Mouse (Mus musculus): ENCODE data around the gene Cux1. TPM values are rescaled to one million over a fixed set of nuclear protein-coding genes. Genes with fewer than 3 reads are reported as not detected.
A peak's percentile ranks its signal among the peaks of the same experiment; 100 is the strongest.

Cux1 gene
- polyA plus RNA-seq, 1 experiment, result 37.1 TPM

DNA sequence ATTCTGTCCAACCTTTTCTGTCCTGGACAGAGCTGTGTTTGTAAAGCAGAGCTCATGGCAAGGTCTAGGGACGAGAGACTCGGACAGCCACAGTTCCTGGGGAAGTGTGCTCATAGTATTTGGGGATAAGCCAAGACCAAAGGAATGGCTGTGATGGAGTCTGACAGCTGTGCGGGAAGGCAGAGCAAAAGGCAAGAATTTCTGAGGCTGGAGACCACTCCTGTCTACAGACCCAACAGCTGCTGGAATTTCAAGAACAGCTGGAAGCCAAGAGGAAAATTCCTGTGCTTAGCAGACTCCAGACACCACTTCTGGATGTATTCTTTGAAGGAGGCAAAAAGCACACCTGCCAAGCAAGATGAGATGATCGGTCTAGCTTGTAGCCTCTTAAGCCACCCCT is 297.4 kb downstream of the Cux1 start:
- H3K27ac ChIP-seq (ENCODE audit: control insufficient read depth, insufficient read depth, low read depth, low read length, poor library complexity), result no peak overlapping the region
- no peak overlapping the region for H3K4me3 ChIP-seq (replicated peaks; ENCODE audit: control insufficient read depth, low read depth, low read length)
- WGBS, result 80% methylated on average over 4 of the region's 4 CpGs
- TF ChIP-seq POLR2A (IDR thresholded peaks at IDR 0.05; ENCODE audit: borderline replicate concordance, control insufficient read depth, low read depth, low read length) (no peak), CTCF (IDR thresholded peaks at IDR 0.05; ENCODE audit: control insufficient read depth, insufficient read depth, low read length) (no peak)
- H3K4me1 ChIP-seq (ENCODE audit: control insufficient read depth, insufficient read depth, low read length), result no peaks in the 10 kb centered on the region

- WGBS, result 84% methylated on average over 7 of the region's 7 CpGs
- TF ChIP-seq POLR2A (IDR thresholded peaks at IDR 0.05; ENCODE audit: borderline replicate concordance, control insufficient read depth, low read depth, low read length), result no peak
- TF ChIP-seq CTCF (IDR thresholded peaks at IDR 0.05; ENCODE audit: control insufficient read depth, insufficient read depth, low read length), result no peak
- Histone ChIP-seq H3K4me3 (replicated peaks; ENCODE audit: control insufficient read depth, low read depth, low read length) (no peak overlapping the region), H3K4me1 (ENCODE audit: control insufficient read depth, insufficient read depth, low read length) (no peaks in the 10 kb centered on the region), H3K27ac (ENCODE audit: control insufficient read depth, insufficient read depth, low read depth, low read length, poor library complexity) (no peak overlapping the region)
Observed at GRCm38 (mm10) chr5:136266077-136266476, 301.2 kb downstream of the Cux1 start.

- Histone ChIP-seq H3K27ac (ENCODE audit: control insufficient read depth, insufficient read depth, low read depth, low read length, poor library complexity) (no peak overlapping the region), H3K4me1 (ENCODE audit: control insufficient read depth, insufficient read depth, low read length) (no peaks in the 10 kb centered on the region), H3K4me3 (replicated peaks; ENCODE audit: control insufficient read depth, low read depth, low read length) (no peak overlapping the region)
- WGBS, result 78% methylated on average over 4 of the region's 4 CpGs
- TF ChIP-seq POLR2A (IDR thresholded peaks at IDR 0.05; ENCODE audit: borderline replicate concordance, control insufficient read depth, low read depth, low read length) (no peak), CTCF (IDR thresholded peaks at IDR 0.05; ENCODE audit: control insufficient read depth, insufficient read depth, low read length) (no peak)
Observed at GRCm38 (mm10) chr5:136263342-136263741, 303.9 kb downstream of the Cux1 start.

- Histone ChIP-seq H3K4me3 (replicated peaks; ENCODE audit: control insufficient read depth, low read depth, low read length) (no peak overlapping the region), H3K27ac (ENCODE audit: control insufficient read depth, insufficient read depth, low read depth, low read length, poor library complexity) (no peak overlapping the region), H3K4me1 (ENCODE audit: control insufficient read depth, insufficient read depth, low read length) (no peaks in the 10 kb centered on the region)
- TF ChIP-seq CTCF (IDR thresholded peaks at IDR 0.05; ENCODE audit: control insufficient read depth, insufficient read depth, low read length), result peak; percentile 81
- TF ChIP-seq POLR2A (IDR thresholded peaks at IDR 0.05; ENCODE audit: borderline replicate concordance, control insufficient read depth, low read depth, low read length), result no peak
- WGBS, result 30% methylated on average over 6 of the region's 6 CpGs
Observed at GRCm38 (mm10) chr5:136258919-136259318, 308.4 kb downstream of the Cux1 start.

DNA sequence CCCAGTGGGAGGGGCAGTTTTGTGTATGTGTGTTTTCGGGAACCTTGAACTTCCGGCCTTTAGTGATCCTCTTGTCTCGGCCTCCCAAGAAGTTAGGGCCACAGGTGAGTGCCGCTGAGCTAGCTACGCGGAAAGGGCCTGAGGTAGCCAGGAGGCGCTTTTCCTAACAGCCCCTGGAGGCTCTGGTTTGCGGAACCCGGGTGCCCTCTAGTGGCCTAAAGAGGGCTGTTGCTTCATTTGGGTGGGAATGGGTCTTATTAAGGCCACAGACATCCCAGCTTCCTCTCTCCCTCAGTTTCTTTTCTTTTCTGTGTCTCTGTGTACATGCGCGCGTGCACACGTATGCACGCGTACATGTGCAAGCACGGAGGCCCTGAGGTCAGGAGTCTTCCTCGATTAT is 314.4 kb downstream of the Cux1 start:
- TF ChIP-seq POLR2A (IDR thresholded peaks at IDR 0.05; ENCODE audit: borderline replicate concordance, control insufficient read depth, low read depth, low read length) (peak; percentile 22; the same call in 1 of the 2 replicates), CTCF (IDR thresholded peaks at IDR 0.05; ENCODE audit: control insufficient read depth, insufficient read depth, low read length) (peak; percentile 84)
- WGBS, result 38% methylated on average over 17 of the region's 17 CpGs
- peaks cover 1% of the 10 kb centered on the region; the same call in 1 of the 2 replicates for H3K4me1 ChIP-seq (ENCODE audit: control insufficient read depth, insufficient read depth, low read length)
- no peak overlapping the region for H3K4me3 ChIP-seq (replicated peaks; ENCODE audit: control insufficient read depth, low read depth, low read length)
- H3K27ac ChIP-seq (ENCODE audit: control insufficient read depth, insufficient read depth, low read depth, low read length, poor library complexity), result no peak overlapping the region

DNA sequence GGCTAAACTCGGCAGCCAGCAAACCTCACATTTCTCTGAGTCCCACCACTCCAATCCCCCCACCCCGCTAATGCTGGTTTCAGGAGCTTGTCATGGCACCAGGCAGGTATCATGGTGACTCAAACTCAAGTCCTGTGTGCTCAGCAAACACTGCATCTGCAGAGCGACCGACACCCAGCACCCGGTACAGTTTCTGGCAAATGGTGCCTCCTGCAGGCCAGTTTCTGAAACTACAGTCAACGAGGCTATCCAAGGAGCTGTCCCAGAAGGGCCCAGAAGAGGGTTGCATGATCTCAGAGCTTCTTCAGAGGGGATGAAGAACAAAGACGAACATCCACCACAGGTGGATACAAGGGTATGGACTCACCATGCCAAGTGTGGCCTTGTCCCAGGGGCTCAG is 316.3 kb downstream of the Cux1 start:
- Histone ChIP-seq H3K4me1 (ENCODE audit: control insufficient read depth, insufficient read depth, low read length) (peaks cover 3% of the 10 kb centered on the region; the same call in 1 of the 2 replicates), H3K27ac (ENCODE audit: control insufficient read depth, insufficient read depth, low read depth, low read length, poor library complexity) (no peak overlapping the region), H3K4me3 (replicated peaks; ENCODE audit: control insufficient read depth, low read depth, low read length) (no peak overlapping the region)
- 62% methylated on average over 7 of the region's 7 CpGs for WGBS
- TF ChIP-seq POLR2A (IDR thresholded peaks at IDR 0.05; ENCODE audit: borderline replicate concordance, control insufficient read depth, low read depth, low read length) (no peak), CTCF (IDR thresholded peaks at IDR 0.05; ENCODE audit: control insufficient read depth, insufficient read depth, low read length) (peak; percentile 66)

GRCm38 (mm10) chr5:136248441-136248840 is 318.8 kb downstream of the Cux1 start:
- peaks cover 6% of the 10 kb centered on the region; the same call in 1 of the 2 replicates for H3K4me1 ChIP-seq (ENCODE audit: control insufficient read depth, insufficient read depth, low read length)
- peak overlapping the region; percentile 3; the same call in 1 of the 2 replicates for H3K27ac ChIP-seq (ENCODE audit: control insufficient read depth, insufficient read depth, low read depth, low read length, poor library complexity)
- WGBS, result 42% methylated on average over 6 of the region's 6 CpGs
- no peak overlapping the region for H3K4me3 ChIP-seq (replicated peaks; ENCODE audit: control insufficient read depth, low read depth, low read length)
- no peak for TF ChIP-seq POLR2A (IDR thresholded peaks at IDR 0.05; ENCODE audit: borderline replicate concordance, control insufficient read depth, low read depth, low read length)

GRCm38 (mm10) chr5:136246452-136246838 is 320.8 kb downstream of the Cux1 start, which contains the start of gene Sh2b2:
Gene Sh2b2 (minus strand): TSS chr5:136246556.
- H3K4me1 ChIP-seq (ENCODE audit: control insufficient read depth, insufficient read depth, low read length), result peaks cover 6% of the 10 kb centered on the region; the same call in 1 of the 2 replicates
- 10% methylated on average over 2 of the region's 2 CpGs for WGBS
- H3K27ac ChIP-seq (ENCODE audit: control insufficient read depth, insufficient read depth, low read depth, low read length, poor library complexity), result peak within 1 kb of the TSS; percentile 91
- H3K4me3 ChIP-seq (replicated peaks; ENCODE audit: control insufficient read depth, low read depth, low read length), result peak within 1 kb of the TSS; percentile 62
- TF ChIP-seq CTCF (IDR thresholded peaks at IDR 0.05; ENCODE audit: control insufficient read depth, insufficient read depth, low read length) (no peak), POLR2A (IDR thresholded peaks at IDR 0.05; ENCODE audit: borderline replicate concordance, control insufficient read depth, low read depth, low read length) (no peak)
